Mouse (Mus musculus): ENCODE data around the gene Hlcs. TPM values are rescaled to one million over a fixed set of nuclear protein-coding genes. Genes with fewer than 3 reads are reported as not detected.
A peak's percentile ranks its signal among the peaks of the same experiment; 100 is the strongest.

The Hlcs gene
- polyA plus RNA-seq, 1 experiment from 2014 or later, result 2.8 TPM

DNA sequence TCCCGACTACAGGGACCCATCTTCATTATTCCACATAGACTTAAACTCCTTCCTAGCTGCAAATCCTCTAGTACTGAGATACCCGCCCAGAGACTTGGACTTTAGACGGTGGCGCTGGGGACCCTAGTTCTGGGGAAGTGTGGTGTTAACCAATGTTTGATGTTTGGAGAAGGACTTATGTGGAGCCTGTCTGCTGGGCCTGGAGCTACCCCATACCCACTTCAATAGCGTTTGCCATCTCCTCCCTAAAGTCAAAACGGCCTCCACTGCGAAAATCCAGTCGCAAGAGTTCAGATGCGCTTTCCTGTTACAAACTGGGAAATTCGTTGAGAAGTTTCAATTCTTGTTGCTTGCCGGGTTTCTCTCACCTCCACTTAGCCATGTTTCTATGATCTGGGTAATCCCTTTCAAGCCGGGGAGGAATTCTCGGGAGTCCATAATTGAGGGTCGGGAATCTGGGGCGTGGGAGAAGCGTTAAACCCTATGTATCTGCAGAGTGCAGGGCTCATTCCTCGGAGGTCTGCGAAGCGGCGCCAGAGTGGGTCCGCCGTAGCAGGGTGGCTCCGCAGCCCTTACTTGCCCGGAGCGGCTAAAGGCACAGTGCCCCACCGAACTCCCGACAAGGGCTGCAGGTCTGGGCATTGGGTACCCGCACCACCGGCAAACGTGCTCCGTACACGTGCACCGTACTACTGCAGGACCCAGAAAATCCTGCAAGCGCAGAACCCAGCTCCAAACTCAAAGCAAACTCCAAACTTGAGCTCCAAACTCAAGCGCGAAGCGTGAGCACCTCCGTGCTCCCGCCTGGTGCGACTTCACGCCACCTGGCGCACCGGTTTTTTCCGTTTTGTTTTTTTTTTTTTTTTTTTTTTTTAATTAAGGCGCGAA is 230.2 kb downstream of the Hlcs start:
- peaks cover 96% of the 10 kb centered on the region for H3K27me3 ChIP-seq (replicated peaks; ENCODE audit: control insufficient read depth, insufficient read depth, low read length)
- no peaks in the 10 kb centered on the region for H3K9me3 ChIP-seq (ENCODE audit: control insufficient read depth)
- H3K27ac ChIP-seq (ENCODE audit: low read depth, low read length), result no peak overlapping the region
- no peak overlapping the region for H3K4me2 ChIP-seq (replicated peaks; ENCODE audit: low read depth)
- TF ChIP-seq CTCF (IDR thresholded peaks at IDR 0.05; ENCODE audit: low read depth), result no peak
- H3K4me3 ChIP-seq (ENCODE audit: low read depth, low read length), result no peak overlapping the region
- no peaks in the 10 kb centered on the region for H3K36me3 ChIP-seq (ENCODE audit: control insufficient read depth, insufficient read depth)
- 2% methylated on average over 46 of the region's 46 CpGs for WGBS
- H3K9ac ChIP-seq (ENCODE audit: low read depth, low read length), result no peak overlapping the region
- no peak for ATAC-seq
- H3K4me1 ChIP-seq (replicated peaks; ENCODE audit: control insufficient read depth, insufficient read depth, low read length), result no peaks in the 10 kb centered on the region

GRCm38 (mm10) chr16:94081996-94082708 is 231.2 kb downstream of the Hlcs start:
- Histone ChIP-seq H3K4me3 (ENCODE audit: low read depth, low read length) (no peak overlapping the region), H3K27me3 (replicated peaks; ENCODE audit: control insufficient read depth, insufficient read depth, low read length) (peaks cover 96% of the 10 kb centered on the region), H3K27ac (ENCODE audit: low read depth, low read length) (no peak overlapping the region), H3K9ac (ENCODE audit: low read depth, low read length) (no peak overlapping the region), H3K9me3 (ENCODE audit: control insufficient read depth) (no peaks in the 10 kb centered on the region), H3K4me2 (replicated peaks; ENCODE audit: low read depth) (no peak overlapping the region), H3K36me3 (ENCODE audit: control insufficient read depth, insufficient read depth) (no peaks in the 10 kb centered on the region), H3K4me1 (replicated peaks; ENCODE audit: control insufficient read depth, insufficient read depth, low read length) (no peaks in the 10 kb centered on the region)
- TF ChIP-seq CTCF (IDR thresholded peaks at IDR 0.05; ENCODE audit: low read depth), result no peak
- no peak for ATAC-seq
- 10% methylated on average over 8 of the region's 8 CpGs for WGBS

DNA sequence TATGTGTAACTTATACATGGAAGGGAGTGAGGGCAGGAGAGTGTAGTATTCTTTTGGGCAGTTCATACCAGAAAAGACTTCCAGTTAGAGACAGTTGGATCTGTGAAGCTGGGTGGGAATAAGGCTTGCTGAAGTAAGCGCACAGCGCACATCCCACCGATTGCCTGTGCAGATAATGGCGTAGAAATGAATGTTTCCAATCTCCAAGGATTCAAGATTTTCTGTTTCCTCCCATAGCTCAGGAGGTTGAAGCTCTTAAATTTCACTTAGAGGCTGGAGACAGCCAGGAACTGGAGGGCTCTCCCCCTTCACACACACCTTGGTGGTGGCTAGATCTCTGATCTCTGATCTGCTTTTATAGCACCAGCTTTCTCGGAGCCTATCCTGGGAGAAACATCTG is 231.8 kb downstream of the Hlcs start:
- H3K9ac ChIP-seq (ENCODE audit: low read depth, low read length), result no peak overlapping the region
- no peak overlapping the region for H3K27ac ChIP-seq (ENCODE audit: low read depth, low read length)
- peaks cover 96% of the 10 kb centered on the region for H3K27me3 ChIP-seq (replicated peaks; ENCODE audit: control insufficient read depth, insufficient read depth, low read length)
- no peaks in the 10 kb centered on the region for H3K9me3 ChIP-seq (ENCODE audit: control insufficient read depth)
- WGBS, result 18% methylated on average over 5 of the region's 5 CpGs
- no peaks in the 10 kb centered on the region for H3K36me3 ChIP-seq (ENCODE audit: control insufficient read depth, insufficient read depth)
- H3K4me3 ChIP-seq (ENCODE audit: low read depth, low read length), result no peak overlapping the region
- TF ChIP-seq CTCF (IDR thresholded peaks at IDR 0.05; ENCODE audit: low read depth), result no peak
- H3K4me1 ChIP-seq (replicated peaks; ENCODE audit: control insufficient read depth, insufficient read depth, low read length), result no peaks in the 10 kb centered on the region
- ATAC-seq, result no peak
- H3K4me2 ChIP-seq (replicated peaks; ENCODE audit: low read depth), result no peak overlapping the region

- no peak for ATAC-seq
- no peak overlapping the region for H3K9ac ChIP-seq (ENCODE audit: low read depth, low read length)
- no peaks in the 10 kb centered on the region for H3K9me3 ChIP-seq (ENCODE audit: control insufficient read depth)
- no peaks in the 10 kb centered on the region for H3K36me3 ChIP-seq (ENCODE audit: control insufficient read depth, insufficient read depth)
- 3% methylated on average over 13 of the region's 13 CpGs for WGBS
- H3K4me2 ChIP-seq (replicated peaks; ENCODE audit: low read depth), result no peak overlapping the region
- H3K4me3 ChIP-seq (ENCODE audit: low read depth, low read length), result 0 out of 2 replicates have a peak overlapping the region, but pooled peaks have one; percentile 5
- peaks cover 95% of the 10 kb centered on the region for H3K27me3 ChIP-seq (replicated peaks; ENCODE audit: control insufficient read depth, insufficient read depth, low read length)
- H3K4me1 ChIP-seq (replicated peaks; ENCODE audit: control insufficient read depth, insufficient read depth, low read length), result no peaks in the 10 kb centered on the region
- no peak overlapping the region for H3K27ac ChIP-seq (ENCODE audit: low read depth, low read length)
- no peak for TF ChIP-seq CTCF (IDR thresholded peaks at IDR 0.05; ENCODE audit: low read depth)
Measured at GRCm38 (mm10) chr16:94079856-94080555, 233.4 kb downstream of the Hlcs start.

GRCm38 (mm10) chr16:94079075-94079855 is 234.1 kb downstream of the Hlcs start:
- H3K27ac ChIP-seq (ENCODE audit: low read depth, low read length), result no peak overlapping the region
- 1% methylated on average over 47 of the region's 47 CpGs for WGBS
- no peak for ATAC-seq
- 0 out of 2 replicates have a peak overlapping the region, but pooled peaks have one; percentile 5 for H3K4me3 ChIP-seq (ENCODE audit: low read depth, low read length)
- no peak overlapping the region for H3K4me2 ChIP-seq (replicated peaks; ENCODE audit: low read depth)
- no peaks in the 10 kb centered on the region for H3K36me3 ChIP-seq (ENCODE audit: control insufficient read depth, insufficient read depth)
- no peaks in the 10 kb centered on the region for H3K9me3 ChIP-seq (ENCODE audit: control insufficient read depth)
- no peak overlapping the region for H3K9ac ChIP-seq (ENCODE audit: low read depth, low read length)
- H3K27me3 ChIP-seq (replicated peaks; ENCODE audit: control insufficient read depth, insufficient read depth, low read length), result peaks cover 87% of the 10 kb centered on the region
- no peaks in the 10 kb centered on the region for H3K4me1 ChIP-seq (replicated peaks; ENCODE audit: control insufficient read depth, insufficient read depth, low read length)
- TF ChIP-seq CTCF (IDR thresholded peaks at IDR 0.05; ENCODE audit: low read depth), result no peak

Small RNAs within 50 kb of the gene (microRNA-seq; reads per million reads assigned to microRNA genes)
- not detected for gene Gm23062

Other genes starting within 250 kb of the Hlcs start
- not detected in 2 replicates for gene Sim2, start 228.6 kb downstream of the Hlcs start, polyA plus RNA-seq (2015; fragmentation: Nextera tagmentation; extraction: Ambion mirVana)
- 2.7 and 3.1 TPM in 2 replicates for gene Ripply3, start 14.8 kb upstream of the Hlcs start, polyA plus RNA-seq (2015; fragmentation: Nextera tagmentation; extraction: Ambion mirVana)
- 55.2 and 56.6 TPM in 2 replicates for gene Ttc3, start 57.0 kb upstream of the Hlcs start, polyA plus RNA-seq (2015; fragmentation: Nextera tagmentation; extraction: Ambion mirVana)
- 165 and 173 TPM in 2 replicates for gene Pigp, start 58.3 kb upstream of the Hlcs start, polyA plus RNA-seq (2015; fragmentation: Nextera tagmentation; extraction: Ambion mirVana)
- gene Vps26c, start 213.3 kb upstream of the Hlcs start, polyA plus RNA-seq (2015; fragmentation: Nextera tagmentation; extraction: Ambion mirVana), result 36.6 and 46.7 TPM in 2 replicates

Data from intestine, postnatal 0 days (tissue).